Mouse (Mus musculus) embryonic facial prominence, embryonic 15.5 days (tissue): Measurements from ENCODE around the gene Smim17. TPM values are rescaled to one million over a fixed set of nuclear protein-coding genes. Genes with fewer than 3 reads are reported as not detected.

ENCODE experiments used
- polyA plus RNA-seq: library from polyadenylated mRNA; unstranded; fragments of >200 nt; fragmentation: Nextera tagmentation; extraction: Ambion mirVana; gene quantifications from 2 replicates; pipeline ENCODE4 v1.2.1, GENCODE M21; 2015

Gene Smim17
- polyA plus RNA-seq, 1 experiment from 2014 or later = 0.44 TPM

Other genes with a start within 250 kb of the Smim17 start
- gene Zfp787, start 242.7 kb upstream of the Smim17 start, polyA plus RNA-seq = 26.4 and 27.2 TPM in 2 replicates
- gene Zfp444, start 226.5 kb upstream of the Smim17 start, polyA plus RNA-seq = 60.3 and 61.5 TPM in 2 replicates
- not detected in 2 replicates for gene Galp, start 201.6 kb upstream of the Smim17 start, polyA plus RNA-seq
- not detected in 2 replicates for gene Zscan5b, start 176.4 kb upstream of the Smim17 start, polyA plus RNA-seq
- gene Epp13, start 146.0 kb upstream of the Smim17 start, polyA plus RNA-seq = not detected in 2 replicates
- gene Zfp667, start 112.1 kb upstream of the Smim17 start, polyA plus RNA-seq = 11.5 and 11.6 TPM in 2 replicates
- 5.9 and 6.2 TPM in 2 replicates for gene Zfp583, start 67.4 kb upstream of the Smim17 start, polyA plus RNA-seq
- gene Gm3854, start 55.0 kb upstream of the Smim17 start, polyA plus RNA-seq = 1.8 and 1.9 TPM in 2 replicates
- 2.2 and 4.2 TPM in 2 replicates for gene Zfp78, start 35.4 kb upstream of the Smim17 start, polyA plus RNA-seq
- 9.5 and 10.0 TPM in 2 replicates for gene Zfp28, start 15.4 kb upstream of the Smim17 start, polyA plus RNA-seq
- gene Gm20715, start 11.6 kb downstream of the Smim17 start, polyA plus RNA-seq = not detected in 2 replicates
- gene Olfr1344, start 40.0 kb downstream of the Smim17 start, polyA plus RNA-seq = 0.16 TPM in 1 of 2 replicates, not detected in the other
- gene Olfr1336, start 57.5 kb downstream of the Smim17 start, polyA plus RNA-seq = not detected in 2 replicates
- gene Olfr1346, start 68.4 kb downstream of the Smim17 start, polyA plus RNA-seq = not detected in 2 replicates
- not detected in 2 replicates for gene Olfr5, start 88.2 kb downstream of the Smim17 start, polyA plus RNA-seq
- not detected in 2 replicates for gene Olfr1347, start 101.0 kb downstream of the Smim17 start, polyA plus RNA-seq
- gene Olfr1348, start 110.0 kb downstream of the Smim17 start, polyA plus RNA-seq = not detected in 2 replicates
- gene Olfr1349, start 124.2 kb downstream of the Smim17 start, polyA plus RNA-seq = 0.15 TPM in 1 of 2 replicates, not detected in the other
- 0.17 TPM in 1 of 2 replicates, not detected in the other for gene Olfr1350, start 166.1 kb downstream of the Smim17 start, polyA plus RNA-seq